Mouse (Mus musculus) liver (tissue): ENCODE measurements around the gene Gpt2.

Experiments used
- DNase-seq: peaks from one replicate; pipeline ENCODE4 v3.0.0-alpha.2; 2020; ENCODE audit warnings: mixed read lengths

Gpt2 gene

DNA sequence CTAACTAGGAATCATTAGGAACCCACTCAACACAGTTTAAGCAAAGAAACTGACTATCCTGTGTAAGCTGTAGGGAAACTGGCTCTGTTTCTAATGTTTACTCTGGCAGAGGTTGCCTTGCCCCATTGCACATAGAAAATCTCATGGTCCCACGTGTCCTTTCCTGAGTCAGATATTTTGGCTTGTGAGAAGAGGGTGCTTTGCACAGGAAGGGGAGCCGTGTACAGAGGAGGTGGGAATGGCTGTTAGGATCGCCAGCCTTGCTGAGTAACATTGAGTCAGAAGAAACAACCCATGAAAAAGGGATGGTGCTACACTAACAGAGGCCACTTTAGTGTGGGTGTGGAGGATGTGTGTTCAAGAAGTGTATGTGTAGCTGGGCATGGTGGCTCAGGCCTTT is 36.6 kb downstream of the Gpt2 start:
- DNase-seq, result no peak

DNA sequence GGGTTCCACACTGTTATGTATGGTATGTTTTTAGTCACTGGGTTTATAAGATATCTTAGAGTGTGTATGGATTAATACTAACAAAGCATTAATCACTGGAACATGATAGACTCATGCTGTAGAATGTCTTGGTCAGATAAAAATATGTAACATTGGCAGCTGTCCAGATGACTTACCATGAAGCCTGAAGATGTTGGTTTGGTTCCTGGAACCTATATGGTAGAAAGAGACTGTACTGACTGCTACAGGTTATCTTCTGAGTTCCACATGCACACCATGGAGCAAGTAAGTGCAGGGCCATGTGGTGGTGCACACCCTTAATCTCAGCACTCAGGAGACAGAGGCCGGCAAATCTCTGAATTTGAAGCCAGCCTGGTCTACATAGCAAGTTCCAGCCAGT is 38.3 kb downstream of the Gpt2 start:
- DNase-seq, result no peak

GRCm38 (mm10) chr8:85531471-85531870 is 39.1 kb downstream of the Gpt2 start:
- DNase-seq, result no peak

DNA sequence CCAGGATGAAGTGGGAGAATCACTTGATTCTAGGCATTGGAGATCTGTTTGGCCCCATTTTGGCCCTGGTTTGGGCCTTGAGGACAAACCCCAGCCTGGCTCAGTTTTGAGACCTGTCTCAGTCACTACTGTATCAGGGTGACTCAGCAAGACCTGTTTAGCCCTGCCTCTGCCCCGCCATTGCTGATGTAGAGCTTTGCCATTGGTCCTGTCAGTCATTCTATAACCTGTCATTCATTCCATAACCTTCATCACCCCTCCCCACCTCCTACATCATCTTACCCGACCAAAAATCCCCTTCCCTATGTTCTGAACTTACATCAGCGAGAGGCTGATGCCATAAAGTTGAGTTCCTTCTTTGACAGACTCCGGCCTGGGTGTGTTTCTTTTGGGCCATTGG is 40.5 kb downstream of the Gpt2 start:
- DNase-seq, result peak; percentile 32

DNA sequence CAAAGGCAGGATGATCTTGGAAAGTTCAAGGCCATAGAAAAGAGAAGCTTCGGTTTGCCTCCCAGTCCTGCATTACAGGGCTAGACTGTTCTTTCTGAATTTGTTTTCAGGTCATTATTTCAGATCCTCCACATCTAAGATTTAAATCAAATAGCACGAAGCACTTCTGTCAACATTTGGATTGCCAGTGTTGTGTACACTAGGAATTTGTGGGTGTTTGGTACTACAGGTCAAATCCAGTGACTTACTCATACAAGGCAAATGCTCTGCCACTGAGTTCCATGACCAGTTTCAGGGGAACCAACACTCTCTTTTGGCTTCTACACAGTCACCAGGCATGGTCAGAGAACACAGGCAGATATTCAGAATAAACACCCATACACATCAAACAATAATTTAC is 41.1 kb downstream of the Gpt2 start:
- no peak for DNase-seq

DNA sequence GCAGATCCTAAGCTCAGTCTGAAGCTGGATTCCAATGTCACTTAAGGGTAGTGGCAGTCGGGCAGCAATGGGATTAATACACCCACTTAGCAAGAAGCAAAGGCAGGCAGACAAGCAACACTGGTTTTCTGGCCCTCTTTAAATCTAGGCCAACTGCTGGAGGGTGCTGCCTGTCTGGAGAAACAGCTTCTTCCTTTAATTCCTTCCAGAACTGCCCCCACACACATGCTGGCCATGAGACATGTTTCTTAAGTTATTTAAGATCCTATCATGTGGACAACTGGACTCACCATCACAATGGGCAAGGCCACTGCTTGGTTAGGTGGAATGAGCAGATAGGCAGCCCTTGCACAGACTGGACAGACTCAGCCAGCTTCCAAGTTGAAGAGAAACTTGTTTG is 41.8 kb downstream of the Gpt2 start:
- DNase-seq, result no peak

GRCm38 (mm10) chr8:85536332-85536731 is 44.0 kb downstream of the Gpt2 start:
- no peak for DNase-seq

GRCm38 (mm10) chr8:85551934-85552333 is 59.6 kb downstream of the Gpt2 start:
- no peak for DNase-seq

GRCm38 (mm10) chr8:85554391-85555180 is 62.2 kb downstream of the Gpt2 start:
- peak; percentile 74 for DNase-seq

GRCm38 (mm10) chr8:85555181-85556145 is 63.1 kb downstream of the Gpt2 start, which contains the start of gene Dnaja2:
TSS of gene Dnaja2 (minus strand) at chr8:85555344.
- DNase-seq, result peak; percentile 90

DNA sequence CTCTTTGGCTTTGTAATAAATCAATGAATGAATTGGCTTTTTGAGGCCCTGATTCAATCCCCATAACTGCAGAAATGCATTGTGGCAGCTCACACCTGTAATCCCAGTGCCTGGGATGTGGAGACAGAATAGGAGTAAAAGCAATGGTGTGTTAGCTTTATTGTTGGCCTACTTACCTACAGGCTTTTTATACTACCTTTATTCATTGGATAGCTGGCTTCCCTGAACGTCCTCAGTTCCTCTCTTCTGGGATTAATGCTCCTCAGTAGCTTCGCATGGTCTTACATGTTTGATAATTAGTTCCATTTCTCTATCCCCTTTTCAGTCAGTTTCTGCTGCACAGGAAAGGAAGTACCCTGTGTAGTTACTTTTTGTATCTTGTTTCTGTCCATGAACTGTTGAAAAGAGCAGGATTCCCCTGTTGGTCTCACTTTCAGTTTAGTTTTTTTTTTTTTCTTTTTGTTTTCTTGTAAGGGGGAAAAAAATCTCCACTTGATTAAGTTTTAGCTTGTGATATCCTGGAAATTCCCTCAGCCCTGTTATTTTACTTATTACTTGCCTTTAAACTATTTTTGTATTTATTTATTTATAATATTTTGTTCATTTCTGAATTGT is 64.7 kb downstream of the Gpt2 start:
- no peak for DNase-seq

GRCm38 (mm10) chr8:85557601-85557986 is 65.2 kb downstream of the Gpt2 start:
- no peak for DNase-seq

GRCm38 (mm10) chr8:85559201-85559600 is 66.8 kb downstream of the Gpt2 start:
- no peak for DNase-seq

GRCm38 (mm10) chr8:85559966-85560365 is 67.6 kb downstream of the Gpt2 start:
- DNase-seq, result no peak

- no peak for DNase-seq
These were observed 71.0 kb downstream of the Gpt2 start for GRCm38 (mm10) chr8:85563336-85563735.

GRCm38 (mm10) chr8:85565186-85565585 is 72.8 kb downstream of the Gpt2 start:
- no peak for DNase-seq

- DNase-seq, result no peak
These were observed 75.4 kb downstream of the Gpt2 start for GRCm38 (mm10) chr8:85567801-85568200.

DNA sequence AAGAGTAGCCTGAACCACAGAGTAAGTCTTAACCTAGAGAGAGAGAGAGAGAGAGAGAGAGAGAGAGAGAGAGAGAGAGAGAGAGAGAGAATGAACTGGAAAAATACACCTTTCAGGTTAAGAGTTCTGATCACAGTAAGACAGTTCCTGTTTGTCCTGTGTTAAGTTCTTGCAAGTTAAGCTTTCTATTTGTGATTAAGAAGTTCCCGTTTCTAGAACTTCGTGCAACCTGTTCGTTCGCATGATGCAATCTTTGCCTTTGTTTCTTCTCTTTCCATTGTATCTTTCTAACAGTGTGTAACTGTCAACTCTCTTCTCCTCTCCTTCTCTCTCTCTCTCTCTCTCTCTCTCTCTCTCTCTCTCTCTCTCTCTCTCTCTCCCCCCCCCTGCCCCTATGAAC is 78.1 kb downstream of the Gpt2 start:
- no peak for DNase-seq

GRCm38 (mm10) chr8:85573972-85574496 is 81.7 kb downstream of the Gpt2 start:
- DNase-seq, result no peak
